Mouse (Mus musculus) heart, postnatal 0 days (tissue): ENCODE data around the gene Nmnat2.

Source experiments
- CTCF ChIP-seq: IDR thresholded peaks from 2 replicates; pipeline ENCODE4 v1.5.1; 2016; ENCODE audit warnings: antibody characterized with exemption, control low read depth, low read depth
- EP300 ChIP-seq: IDR thresholded peaks from 2 replicates; pipeline ENCODE4 v1.6.1; 2016; ENCODE audit warnings: antibody characterized with exemption, low read depth

DNA sequence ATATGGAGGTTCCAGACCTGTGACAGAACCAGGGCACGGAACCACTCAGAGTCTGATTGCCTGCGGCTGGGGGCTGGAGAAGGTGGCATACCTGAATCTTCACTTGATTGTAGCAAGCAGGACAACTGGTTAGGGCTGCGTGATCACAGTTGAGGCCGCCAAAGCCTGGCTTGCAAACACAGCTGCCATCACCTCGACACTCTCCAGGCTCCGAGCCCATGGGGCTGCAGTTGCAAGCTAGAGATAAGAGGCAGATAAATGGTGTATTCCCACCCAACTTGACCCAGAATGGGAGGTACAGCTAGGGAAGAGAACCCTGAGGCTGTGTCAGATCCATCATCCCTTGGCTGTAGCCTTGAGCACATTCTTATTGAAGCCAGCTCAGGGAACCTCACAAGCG lies 184.8 kb downstream of the Nmnat2 start:
- TF ChIP-seq CTCF: no peak
- no peak for TF ChIP-seq EP300
